Mouse (Mus musculus): ENCODE results near the gene Nfasc.

Gene Nfasc

GRCm38 (mm10) chr1:132732307-132732706 is 9.3 kb downstream of the Nfasc start:
- DNase-seq (ENCODE audit: low spot score) = no peak

- DNase-seq (ENCODE audit: low spot score) = no peak
Measured at GRCm38 (mm10) chr1:132727548-132727947, 14.0 kb downstream of the Nfasc start.

- no peak for DNase-seq (ENCODE audit: low spot score)
Measured at GRCm38 (mm10) chr1:132722362-132722761, 19.2 kb downstream of the Nfasc start.

GRCm38 (mm10) chr1:132721266-132721665 is 20.3 kb downstream of the Nfasc start:
- no peak for DNase-seq (ENCODE audit: low spot score)

GRCm38 (mm10) chr1:132718225-132718624 is 23.4 kb downstream of the Nfasc start:
- DNase-seq (ENCODE audit: low spot score) = no peak

- DNase-seq (ENCODE audit: low spot score) = no peak
Measured at GRCm38 (mm10) chr1:132715044-132715443, 26.6 kb downstream of the Nfasc start.

DNA sequence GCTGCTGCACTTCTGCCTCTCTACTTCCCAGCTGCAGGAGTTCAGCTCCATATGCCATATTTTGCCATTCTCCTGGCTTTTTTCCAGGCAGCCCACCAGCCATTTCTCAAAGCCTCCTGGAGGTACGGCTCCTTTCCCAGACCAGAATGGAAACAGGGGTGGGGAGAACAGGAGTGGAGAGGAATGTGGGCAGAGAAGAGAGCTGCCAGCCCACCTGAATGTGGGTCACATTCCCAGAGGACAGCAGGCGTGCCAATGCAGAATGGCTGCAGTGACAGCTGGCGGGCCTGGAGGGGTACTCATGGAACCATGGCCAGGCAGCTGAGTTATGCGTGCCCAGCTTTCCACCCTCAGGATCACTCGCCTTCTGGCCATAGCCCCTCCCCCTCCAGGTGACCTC is 32.2 kb downstream of the Nfasc start:
- no peak for DNase-seq (ENCODE audit: low spot score)

GRCm38 (mm10) chr1:132707301-132707700 is 34.3 kb downstream of the Nfasc start:
- no peak for DNase-seq (ENCODE audit: low spot score)

DNA sequence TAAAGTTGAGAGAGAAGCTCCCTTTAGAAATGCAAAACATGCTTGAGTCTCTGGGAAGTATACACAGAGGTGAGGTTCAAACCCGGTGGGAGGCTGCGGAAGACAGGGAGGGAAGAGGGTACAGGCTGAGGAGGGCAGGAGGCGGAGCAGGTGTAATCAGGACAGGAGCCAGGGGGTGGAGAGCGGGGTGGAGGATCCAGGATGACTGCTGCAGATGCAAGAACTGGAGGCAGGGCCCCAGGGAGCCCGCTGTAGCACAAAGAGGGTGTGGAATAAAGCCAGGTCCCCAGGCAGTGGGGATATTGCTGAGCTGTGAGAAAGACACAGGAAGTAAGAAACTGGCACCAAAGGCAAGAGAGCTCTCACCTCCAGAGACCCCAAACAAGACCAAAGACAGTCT is 38.1 kb downstream of the Nfasc start:
- no peak for DNase-seq (ENCODE audit: low spot score)

DNA sequence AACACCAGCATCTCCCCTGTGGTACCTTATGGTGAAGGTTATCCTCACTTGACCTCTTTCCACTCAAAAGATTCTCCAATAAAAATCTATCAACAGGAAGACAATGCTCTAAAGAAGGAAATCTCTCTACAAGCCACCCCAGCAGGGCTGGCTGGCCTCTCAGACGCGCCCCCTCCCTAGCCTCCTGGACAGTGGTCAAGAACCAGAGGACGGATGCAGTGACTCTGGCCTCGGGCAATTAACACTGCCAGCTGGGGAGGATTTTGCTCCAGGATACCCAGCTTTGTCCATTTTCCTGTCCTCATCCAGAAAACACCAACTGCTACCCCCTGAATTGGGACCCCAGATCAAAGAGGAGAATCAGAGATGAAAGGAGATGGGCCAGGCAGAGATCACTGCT is 44.7 kb downstream of the Nfasc start:
- no peak for DNase-seq (ENCODE audit: low spot score)

DNA sequence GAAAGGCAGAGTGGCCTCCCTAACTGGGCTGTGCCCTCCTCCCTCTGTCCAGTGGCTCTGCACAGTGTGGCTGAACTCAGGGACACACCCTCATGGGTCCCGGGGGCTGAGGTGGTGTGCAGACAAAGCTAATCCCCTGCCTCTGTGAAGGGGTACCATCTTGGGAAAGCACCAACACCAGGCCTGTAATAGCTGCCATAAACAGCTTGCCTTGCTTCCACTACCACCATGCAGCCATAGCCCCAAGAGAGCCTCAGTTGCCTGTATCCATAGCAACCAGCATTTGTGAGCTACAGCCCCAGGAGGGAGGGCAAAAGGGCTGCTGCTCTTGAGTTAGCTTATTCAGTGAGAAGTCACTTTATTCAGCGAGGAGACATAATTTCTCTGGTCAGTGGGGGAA is 45.4 kb downstream of the Nfasc start:
- no peak for DNase-seq (ENCODE audit: low spot score)

GRCm38 (mm10) chr1:132694007-132694406 is 47.6 kb downstream of the Nfasc start:
- no peak for DNase-seq (ENCODE audit: low spot score)

- DNase-seq (ENCODE audit: low spot score) = no peak
Measured at GRCm38 (mm10) chr1:132689181-132689580, 52.4 kb downstream of the Nfasc start.

GRCm38 (mm10) chr1:132678935-132679334 is 62.7 kb downstream of the Nfasc start:
- DNase-seq (ENCODE audit: low spot score) = no peak

- DNase-seq (ENCODE audit: low spot score) = no peak
Measured at GRCm38 (mm10) chr1:132678076-132678475, 63.5 kb downstream of the Nfasc start.

GRCm38 (mm10) chr1:132672704-132673103 is 68.9 kb downstream of the Nfasc start:
- no peak for DNase-seq (ENCODE audit: low spot score)

- DNase-seq (ENCODE audit: low spot score) = no peak
Measured at GRCm38 (mm10) chr1:132669200-132669599, 72.4 kb downstream of the Nfasc start.

- DNase-seq (ENCODE audit: low spot score) = no peak
Measured at GRCm38 (mm10) chr1:132660354-132660753, 81.2 kb downstream of the Nfasc start.

- no peak for DNase-seq (ENCODE audit: low spot score)
Measured at GRCm38 (mm10) chr1:132659604-132660003, 82.0 kb downstream of the Nfasc start.

DNA sequence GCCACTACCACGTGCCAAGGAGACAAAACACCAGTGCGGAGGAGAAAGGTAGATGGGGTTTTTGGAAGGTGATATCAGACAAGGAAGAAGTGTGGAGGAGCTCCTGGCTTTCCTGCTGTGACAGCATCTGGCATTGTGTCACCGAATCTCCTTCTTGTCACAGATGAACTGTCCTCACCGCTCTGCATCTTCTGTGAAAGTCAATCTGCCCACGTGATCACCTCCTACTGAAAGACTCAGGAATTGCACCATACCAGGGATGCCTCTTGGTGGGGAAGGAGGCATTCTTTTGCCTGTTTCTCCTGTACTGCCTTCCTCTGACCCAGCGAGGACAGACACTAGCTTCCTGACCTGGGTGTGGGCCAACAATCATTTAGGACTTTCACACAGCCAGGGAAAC is 86.0 kb downstream of the Nfasc start:
- no peak for DNase-seq (ENCODE audit: low spot score)

DNA sequence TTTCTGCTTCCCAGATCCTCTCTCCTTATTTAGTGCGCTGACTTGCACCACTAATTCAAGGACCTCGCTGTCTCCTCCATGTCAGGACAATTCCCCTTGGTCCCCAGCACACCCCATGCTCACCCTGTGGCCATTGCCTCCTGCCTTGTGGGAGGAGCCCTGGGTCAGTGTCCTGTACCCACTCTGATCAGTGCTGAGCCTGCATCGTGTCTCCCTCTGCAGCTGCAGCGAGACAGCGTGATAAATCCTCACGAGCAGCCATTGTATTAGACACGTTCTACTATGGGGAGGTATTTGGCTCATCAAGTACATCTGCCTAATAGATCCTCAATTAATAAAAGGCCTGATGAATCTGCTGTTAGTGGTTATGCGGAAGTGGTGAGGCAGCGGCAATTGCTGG is 86.8 kb downstream of the Nfasc start:
- no peak for DNase-seq (ENCODE audit: low spot score)

DNA sequence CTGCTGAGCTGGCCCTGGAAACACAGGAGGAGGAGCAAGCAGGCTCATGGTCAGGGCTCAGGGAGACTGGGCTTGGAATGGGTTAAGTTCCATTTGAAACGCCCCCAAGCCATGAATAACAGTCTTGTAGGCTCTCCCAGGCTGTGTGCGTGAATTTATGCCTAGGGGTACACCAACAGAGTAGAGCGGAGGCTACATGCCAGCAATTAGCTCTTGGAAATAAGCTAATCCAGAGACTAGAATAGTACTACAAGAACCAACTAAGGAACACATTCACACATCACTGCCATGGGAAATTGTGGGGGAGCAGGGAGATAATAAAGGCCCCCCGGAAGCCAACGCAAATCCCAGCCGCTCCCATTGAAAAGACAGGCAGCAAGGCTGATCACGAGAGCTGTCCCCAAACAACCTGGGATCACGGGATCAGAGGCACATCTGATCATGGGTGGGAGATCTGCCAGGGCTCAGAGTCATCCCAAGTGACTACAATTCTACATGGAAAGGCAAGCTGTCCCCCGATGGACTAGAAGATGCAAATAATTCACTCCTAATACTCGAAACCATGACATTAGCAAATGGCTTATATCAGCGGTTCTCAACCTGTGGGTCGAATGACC is 87.6 kb downstream of the Nfasc start:
- DNase-seq (ENCODE audit: low spot score) = no peak

- DNase-seq (ENCODE audit: low spot score) = no peak
Measured at GRCm38 (mm10) chr1:132653161-132653560, 88.4 kb downstream of the Nfasc start.

GRCm38 (mm10) chr1:132650680-132651079 is 90.9 kb downstream of the Nfasc start:
- DNase-seq (ENCODE audit: low spot score) = no peak

GRCm38 (mm10) chr1:132647958-132648357 is 93.6 kb downstream of the Nfasc start:
- no peak for DNase-seq (ENCODE audit: low spot score)

All from urinary bladder, postnatal 25 days (tissue).